Mouse (Mus musculus) c-Kit-positive CD71-positive TER-119-positive erythroid progenitor cells, embryonic 14.5 days (primary cell): ENCODE data around the gene Cphx3.
"Not testable (repeated sequence)": the region's sequence is repeated elsewhere in the genome, so short reads cannot be mapped to it uniquely, and the experiment has no call there.

Source experiments
- DNase-seq: peaks from one replicate; pipeline ENCODE4 v3.0.0-alpha.2; 2013; ENCODE audit warnings: low spot score

The Cphx3 gene

DNA sequence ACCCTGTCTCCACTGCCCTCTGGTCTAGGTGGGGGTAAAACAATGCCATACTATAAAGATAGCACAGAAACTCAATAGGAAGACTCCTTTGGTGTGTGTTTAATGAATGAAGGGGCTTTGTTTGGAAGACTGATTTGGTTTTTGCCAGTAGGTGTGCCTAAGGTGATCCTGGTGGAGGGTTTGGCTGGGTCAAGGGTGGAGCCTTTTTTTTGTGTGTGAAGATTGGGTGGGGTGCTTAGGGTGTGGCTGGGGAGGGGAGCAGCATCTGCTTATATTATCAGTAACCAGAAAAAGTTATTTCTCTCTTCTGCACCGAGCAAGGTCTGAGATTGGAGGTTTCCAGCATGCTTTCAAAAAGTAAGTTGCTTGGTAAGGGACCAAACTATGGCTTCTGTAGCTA, at the start of gene Cphx3:
Gene Cphx3 (plus strand): TSS at position 301 of the 400 bp plus-strand sequence.
- DNase-seq = not testable (repeated sequence)

DNA sequence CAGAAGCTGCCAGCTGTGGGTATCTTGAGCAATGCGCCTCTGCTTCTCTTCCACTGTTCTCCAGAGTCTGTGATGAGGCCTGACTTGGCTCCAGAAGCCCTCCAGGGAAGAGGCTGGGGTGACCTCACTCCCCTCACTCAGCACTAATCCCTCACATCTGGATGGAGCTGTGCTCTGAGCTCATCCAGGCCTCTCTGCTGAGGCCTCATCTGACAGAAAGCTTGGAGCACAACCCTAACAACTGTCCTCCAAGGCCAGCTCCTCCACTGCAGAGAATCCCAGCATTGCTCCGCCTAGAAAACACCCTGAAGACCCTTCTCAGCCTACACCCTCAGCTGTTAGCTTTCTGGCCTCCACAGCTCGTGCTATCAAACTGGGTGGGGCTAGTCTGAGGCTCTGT, 47.7 kb upstream of the Cphx3 start:
- not testable (repeated sequence) for DNase-seq

DNA sequence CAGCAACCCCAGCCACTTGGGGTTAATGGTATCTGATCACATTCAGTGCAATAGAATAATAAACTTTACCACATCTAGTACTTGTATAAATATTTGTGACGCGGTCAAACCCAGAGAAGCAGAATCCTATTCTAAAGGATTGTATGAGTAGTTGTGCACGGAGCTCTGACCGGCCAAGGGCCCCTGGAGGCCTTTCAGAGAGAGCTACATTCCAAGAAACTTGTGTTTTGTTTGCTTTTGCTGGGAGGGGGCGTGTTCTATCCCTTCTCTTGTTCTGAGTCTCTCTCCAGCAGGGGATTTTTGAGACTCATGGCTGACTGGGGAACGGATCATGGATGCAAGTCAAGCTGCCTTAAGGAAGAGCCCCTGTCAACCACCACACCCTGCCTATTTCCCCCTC, 46.7 kb upstream of the Cphx3 start:
- not testable (repeated sequence) for DNase-seq

DNA sequence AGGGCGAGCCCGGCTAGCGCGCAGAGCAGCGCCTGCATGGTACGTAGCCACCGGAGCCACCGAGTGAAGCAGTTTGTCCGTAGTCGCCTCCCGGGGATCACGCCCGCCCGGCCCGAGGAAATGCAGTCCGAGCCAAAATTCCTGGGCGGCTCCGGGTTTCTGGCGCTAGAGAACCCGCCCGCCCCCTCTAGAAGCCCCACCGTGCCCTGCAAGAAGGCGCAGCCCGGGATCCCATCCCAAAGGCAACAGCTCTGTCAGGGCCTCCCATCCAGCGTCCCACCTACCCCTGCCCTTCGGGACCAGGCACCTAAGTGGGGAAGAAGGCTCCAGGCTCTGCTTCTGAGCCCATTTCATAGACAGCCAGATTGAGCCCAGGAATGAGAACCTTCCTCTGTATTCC, 39.5 kb upstream of the Cphx3 start, which contains the start of gene Gm9780:
Gene Gm9780 (minus strand): TSS at position 101 of the 400 bp plus-strand sequence.
- DNase-seq = not testable (repeated sequence)

DNA sequence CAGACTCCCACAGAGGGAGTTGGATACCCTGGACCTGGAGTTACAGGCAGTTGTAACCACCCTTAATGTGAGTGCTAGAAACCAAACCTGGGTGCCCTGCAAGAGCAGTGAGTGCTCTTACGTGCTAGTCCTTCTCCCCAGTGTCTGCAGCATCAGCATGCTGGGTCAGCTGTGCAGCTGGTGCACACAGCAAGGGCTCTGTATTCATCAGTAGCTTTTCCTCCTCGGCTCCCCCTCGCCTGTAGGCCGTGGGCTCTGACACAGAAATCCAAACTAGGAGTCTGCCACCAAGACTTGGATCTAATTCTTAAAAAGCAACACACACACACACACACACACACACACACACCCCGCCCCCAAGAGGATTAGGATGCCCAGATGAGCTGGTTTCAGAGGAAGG, 37.1 kb upstream of the Cphx3 start:
- not testable (repeated sequence) for DNase-seq

DNA sequence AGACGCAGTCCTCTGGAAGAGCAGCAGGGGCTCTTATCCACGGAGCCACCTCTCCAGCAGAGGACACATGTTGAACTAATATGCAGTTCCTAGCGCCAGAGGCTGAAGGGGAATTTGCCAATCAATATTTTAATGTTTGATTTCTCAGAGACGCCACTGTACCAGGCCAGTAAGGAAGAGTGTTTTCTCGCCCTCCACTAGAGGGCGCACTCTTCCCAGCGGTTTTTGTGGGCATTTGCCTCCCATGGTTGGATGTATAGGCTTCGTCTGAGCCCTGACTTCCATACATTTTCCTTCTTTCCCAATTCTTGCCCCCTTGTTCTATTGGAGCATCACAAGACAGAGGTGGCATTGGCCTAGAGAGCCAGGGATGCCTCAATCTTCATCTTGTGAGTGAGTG, 35.1 kb upstream of the Cphx3 start:
- not testable (repeated sequence) for DNase-seq

DNA sequence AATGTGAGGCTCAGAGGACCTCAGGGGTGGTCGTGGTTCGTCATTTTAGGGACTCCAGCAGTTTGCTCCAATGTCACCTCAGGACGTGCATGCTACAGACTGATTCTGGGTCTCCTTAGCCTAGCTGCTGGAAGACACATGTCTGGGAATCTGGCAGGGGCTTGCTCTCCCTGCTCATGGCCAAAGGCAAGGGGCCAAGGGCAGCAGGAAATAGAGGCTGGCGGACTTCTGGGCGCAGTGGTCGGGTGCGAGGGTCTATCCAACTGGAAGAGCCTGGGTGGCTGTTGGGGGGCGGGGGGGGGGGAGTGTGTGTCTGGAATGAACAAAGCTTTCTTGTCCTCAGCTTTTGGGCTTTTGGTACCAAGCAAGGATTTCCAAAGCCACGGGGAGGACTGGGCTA, 33.3 kb upstream of the Cphx3 start:
- DNase-seq = not testable (repeated sequence)

DNA sequence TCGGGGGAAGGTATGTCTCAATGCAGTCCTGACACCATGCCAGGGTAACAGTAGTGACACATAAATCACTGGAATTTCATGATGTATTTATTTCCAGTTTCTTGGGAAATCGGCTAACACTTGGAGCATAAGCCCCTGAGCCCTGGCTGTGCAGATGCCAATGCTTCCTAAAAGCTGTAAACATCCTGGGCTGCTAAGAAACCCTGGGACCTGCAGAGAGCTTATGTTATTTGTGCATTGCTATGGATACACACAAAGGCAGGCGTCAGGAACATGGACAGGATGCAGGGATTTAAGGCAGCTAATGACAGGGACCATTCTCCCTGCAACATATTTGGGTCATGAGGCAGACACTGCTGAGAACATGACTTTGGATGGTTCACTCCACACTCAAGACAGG, 23.9 kb upstream of the Cphx3 start:
- DNase-seq = not testable (repeated sequence)

DNA sequence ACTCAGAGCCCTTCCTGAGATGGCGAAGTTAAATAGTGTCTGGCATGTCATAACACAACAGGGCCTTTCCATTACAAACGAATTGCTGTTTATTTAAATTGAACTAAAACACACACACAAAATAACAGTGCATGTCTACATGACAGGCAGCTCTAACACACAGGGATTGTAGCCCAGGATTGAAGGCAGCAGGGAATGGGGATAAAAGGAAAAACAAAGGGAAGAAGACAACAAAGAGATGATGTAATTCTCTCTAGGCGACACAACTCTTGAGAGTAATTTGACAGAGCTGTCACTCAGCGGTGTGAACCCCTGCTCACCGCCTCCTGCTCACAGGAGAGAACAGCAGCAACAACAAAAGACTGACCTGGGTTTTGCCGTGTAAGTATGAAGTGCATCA, 22.7 kb upstream of the Cphx3 start:
- DNase-seq = not testable (repeated sequence)

DNA sequence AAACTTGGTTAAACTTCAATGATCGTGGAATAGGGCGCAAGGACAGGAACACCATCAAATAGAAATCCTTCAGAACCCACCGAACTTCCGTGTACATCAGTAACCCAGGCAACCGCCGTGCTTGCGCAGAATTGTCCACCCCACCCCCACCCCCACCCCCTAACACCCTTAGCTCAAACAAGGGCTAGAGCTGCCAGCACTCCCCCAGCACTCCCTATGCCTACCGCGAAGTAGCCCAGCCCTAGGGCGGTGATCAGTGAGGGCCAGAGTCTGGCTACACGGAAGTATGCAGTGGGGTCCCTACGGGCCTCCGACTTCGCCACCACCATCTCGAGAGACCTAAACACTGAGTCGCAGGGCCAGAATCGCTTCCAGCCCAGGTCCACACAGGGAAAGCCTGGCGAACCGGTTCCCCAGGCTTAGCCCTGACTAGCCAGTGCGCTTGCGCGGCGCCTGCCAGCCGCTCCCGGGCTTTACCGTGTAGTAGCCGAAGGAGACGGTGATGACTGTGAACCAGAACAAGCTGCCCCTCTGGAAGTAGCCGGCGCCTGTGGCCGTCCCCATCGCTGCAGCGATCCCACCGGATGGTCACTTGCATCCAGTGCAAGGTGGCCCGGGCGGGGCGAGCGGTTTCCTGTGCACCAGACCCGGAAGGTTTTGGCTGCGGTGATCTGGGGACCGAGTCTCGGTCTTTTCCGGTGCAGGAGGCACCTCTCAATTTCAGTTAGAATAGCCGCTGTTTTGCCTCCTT, 15.3 kb upstream of the Cphx3 start:
- not testable (repeated sequence) for DNase-seq

DNA sequence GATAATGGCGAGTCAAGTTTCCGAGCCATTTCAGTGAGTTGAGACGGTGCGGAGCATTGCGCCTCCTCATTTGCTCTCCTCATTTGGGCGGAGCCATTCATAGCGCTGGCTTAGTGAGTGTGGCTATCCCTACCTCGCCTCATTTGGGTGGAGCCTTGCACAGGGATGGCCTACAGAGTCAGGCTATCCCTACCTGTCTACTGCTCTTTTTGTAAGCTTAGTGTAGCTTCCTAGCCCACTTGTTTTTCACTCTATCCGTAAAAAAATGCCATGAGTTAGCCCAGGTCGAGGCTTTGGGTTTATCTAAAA, 14.8 kb upstream of the Cphx3 start, which contains the start of gene Tmem254c:
Gene Tmem254c (minus strand): TSS at position 31 of the 309 bp plus-strand sequence.
- DNase-seq = not testable (repeated sequence)

DNA sequence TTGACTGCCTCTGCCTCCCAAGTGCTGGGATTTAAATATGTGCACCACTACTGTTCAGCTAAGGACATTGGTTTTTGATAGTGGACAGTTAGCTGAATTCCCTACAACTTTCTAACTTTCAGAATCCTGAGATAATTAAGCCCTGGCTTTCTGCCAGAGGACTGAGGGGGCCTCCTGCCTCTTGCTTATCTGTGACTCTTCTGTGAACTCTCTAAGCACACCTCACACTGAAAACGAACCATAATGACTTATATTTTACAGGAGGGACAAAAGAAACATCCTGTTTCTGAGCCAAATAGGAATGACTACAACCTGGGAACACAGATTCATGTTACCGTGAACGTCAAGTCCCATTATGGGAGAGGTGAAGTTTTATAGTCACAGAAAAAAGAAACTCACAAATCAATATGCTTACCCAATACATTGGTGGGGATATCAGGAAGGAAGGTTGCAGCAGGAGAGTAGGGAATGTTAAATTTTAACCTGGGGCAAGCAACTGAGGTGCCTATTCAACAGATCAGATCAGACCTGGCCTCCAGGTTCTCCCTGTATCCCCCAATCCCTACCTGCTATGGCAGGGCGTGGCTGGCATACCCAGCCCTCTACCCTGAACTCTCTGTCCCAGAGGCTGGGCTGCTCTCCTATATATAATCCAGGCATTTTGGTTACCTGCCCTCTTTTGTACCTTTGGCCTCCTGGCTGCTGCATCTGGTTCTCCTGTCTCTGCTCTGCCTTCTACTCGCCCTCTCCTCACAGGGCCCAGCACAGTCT, 5.3 kb upstream of the Cphx3 start:
- DNase-seq = not testable (repeated sequence)

DNA sequence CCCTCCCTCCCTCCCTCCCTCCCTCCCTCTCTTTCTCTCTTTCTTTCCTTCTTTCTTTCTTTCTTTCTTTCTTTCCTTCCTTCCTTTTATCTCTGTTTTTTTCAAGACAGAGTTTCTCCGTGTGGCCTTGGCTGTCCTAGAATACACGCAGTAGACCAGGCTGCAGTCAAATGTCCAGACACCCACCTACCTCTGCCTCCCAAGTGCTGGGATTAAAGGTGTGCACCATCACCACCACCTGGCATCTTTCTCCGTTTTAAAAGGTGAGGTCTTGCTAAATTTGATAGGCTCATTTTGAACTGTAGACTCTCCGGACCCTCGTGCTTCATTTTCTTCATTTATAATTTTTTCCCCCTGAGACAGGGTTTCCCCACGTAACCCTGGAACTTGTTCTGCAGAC, 881 bp upstream of the Cphx3 start, which contains the start of gene Cphx2:
Gene Cphx2 (plus strand): TSS at position 301 of the 400 bp plus-strand sequence.
- DNase-seq = not testable (repeated sequence)

DNA sequence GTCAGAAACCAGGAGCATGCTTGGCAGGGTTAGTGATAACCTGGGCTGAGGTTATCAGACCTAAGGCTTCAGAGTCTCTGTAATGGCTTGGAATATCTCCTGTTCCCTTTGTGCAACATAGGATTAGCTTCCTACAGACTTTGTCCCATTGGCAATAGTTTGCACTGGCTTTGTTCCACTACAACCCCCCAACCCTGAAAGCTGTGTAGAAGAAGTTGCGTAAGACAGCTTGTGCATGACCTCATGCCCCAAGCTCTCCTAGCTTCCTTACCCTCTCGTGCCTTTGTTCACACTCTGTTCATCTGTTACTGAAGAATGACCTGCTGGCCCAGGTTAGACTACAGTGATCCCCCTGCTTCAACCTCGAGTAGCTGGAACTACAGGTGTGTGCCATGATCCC, 15.5 kb downstream of the Cphx3 start:
- not testable (repeated sequence) for DNase-seq

DNA sequence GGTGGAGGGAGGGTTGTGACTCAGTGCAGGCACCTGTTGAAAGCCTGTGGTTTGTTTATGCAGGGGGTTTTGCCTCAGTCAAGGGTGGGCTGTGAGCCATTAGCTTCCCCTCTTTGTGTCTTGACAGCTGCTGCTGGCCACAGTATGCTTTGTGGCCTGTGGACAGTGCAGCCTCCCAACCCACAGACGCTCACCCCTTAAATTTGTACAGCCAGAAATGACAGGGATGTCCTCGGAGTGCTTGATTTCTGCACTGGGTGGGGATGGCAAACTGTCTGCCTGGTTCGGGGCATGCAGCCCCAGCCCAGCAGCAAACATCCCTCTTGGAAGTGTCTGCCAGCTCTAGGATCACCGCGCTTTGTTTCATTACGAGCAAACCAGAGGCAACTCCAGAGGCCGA, 36.1 kb downstream of the Cphx3 start, which contains the start of gene Duxbl2:
Gene Duxbl2 (plus strand): TSS at position 200 of the 400 bp plus-strand sequence.
- not testable (repeated sequence) for DNase-seq

DNA sequence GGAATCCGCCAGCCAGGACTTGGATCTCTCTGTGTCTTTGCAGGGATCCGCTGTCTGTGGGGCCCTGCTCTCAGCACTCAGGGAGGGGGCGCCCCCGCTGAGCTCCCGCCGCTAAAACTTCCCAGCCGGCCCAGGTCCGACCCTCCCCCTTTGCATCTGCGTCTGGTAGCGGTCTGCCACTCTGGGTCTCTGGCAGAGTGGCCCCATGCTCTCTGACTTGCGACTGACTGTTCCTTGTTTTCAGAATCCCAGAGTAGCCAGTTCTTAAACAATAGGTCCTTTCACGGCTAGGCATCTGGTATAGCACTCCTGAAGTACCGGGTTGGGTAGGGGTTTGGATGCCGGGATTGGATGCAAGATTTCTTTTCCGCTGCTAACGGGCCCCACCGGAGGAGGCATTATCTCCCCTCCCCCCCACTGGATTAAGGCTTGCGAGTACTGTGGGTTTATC, 36.5 kb downstream of the Cphx3 start:
- DNase-seq = not testable (repeated sequence)

DNA sequence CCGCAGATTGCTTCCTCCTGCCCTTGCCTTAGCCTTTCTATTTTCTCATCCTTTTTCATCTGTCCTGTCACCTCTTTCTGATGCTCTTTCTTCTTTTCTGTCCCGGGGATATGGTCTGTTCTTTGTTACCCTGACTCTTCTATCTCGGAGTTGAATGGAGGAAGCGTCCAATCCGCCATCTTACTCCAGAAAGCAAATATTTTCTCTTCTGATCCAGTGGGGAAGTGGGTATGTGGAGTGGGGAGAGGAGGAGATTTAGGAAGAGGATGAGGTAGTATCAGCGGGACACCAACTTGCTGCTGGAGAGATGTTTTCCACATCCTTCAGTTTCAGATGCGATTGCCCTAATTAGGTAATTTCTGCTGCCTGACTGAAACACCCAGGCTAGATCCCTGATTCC, 37.0 kb downstream of the Cphx3 start:
- DNase-seq = not testable (repeated sequence)

DNA sequence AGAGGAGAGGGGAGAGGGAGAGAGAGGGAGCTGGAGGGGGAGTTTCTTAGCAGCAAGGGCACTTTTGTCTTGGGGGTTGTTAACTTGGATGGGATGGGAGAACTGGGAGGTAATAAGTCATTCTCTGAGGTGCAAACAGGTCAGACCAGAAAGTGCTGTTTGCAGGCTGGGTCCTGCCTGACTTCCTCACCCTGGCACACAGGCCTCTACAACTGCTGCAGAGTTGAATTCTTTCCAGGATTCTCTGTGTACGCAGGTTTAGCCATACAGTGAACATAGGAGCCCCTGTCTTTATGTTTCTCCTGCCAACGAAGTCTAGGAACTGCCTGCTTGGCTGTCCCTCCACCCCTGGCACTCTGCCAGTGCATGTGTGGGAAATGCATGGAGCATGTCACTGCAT, 65.0 kb downstream of the Cphx3 start:
- DNase-seq = not testable (repeated sequence)

DNA sequence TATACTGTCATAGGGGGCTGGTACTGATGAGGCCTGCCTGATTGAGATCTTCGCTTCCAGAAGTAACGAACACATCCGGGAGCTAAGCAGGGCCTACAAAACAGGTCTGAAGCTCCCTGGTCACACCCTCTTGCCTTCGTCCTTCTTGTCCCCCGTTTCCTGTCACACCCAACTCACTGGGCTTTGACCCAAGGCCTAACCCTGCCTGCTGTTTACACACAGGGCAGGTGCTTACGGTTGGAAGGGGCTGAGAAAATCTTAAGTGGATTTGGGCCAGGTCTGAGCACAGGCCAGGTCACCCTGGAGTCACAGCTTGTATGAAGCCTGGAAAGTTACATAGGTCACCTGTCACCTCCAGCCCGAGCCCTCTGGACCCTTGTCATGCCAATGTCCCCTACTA, 73.9 kb downstream of the Cphx3 start:
- DNase-seq = not testable (repeated sequence)

DNA sequence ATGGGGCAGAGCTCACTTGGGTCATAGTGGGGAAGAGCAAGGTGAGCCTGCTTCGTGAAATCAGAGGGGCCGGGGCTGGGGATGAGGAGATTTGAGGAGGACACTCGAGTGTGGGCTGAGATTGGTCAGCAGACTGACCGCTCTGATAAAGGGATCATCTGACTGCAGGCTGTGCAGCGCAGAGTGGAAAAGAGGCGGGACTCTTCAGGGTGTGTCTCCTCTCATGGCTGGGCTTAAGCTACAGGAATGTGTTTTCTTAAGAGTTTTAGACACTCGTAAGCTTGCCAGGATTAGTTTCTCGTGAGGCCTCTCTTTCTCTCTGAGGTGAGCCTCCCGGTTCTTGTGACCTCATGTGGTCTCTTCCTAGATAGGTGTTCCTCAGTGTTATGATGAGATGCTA, 79.1 kb downstream of the Cphx3 start:
- not testable (repeated sequence) for DNase-seq

DNA sequence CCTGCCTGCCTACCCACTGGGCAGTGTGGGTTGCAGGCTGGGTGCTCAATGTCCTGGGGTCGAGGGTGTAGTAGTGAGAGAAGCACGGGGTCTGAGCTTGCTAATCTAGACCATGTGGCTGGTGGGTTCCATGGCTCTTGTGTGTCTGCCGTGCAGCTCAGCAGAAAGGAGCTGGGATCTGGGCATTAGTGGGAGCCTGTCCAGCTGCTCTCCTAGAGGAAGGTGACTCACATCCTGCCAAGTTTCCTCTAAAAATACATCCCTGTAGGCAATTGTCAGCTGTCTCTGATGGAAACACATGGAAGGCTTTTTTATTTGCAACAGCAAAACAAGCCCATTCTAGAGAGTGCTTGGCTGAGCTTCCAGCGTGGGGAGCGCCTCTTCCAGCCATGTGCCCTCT, 80.3 kb downstream of the Cphx3 start:
- not testable (repeated sequence) for DNase-seq

DNA sequence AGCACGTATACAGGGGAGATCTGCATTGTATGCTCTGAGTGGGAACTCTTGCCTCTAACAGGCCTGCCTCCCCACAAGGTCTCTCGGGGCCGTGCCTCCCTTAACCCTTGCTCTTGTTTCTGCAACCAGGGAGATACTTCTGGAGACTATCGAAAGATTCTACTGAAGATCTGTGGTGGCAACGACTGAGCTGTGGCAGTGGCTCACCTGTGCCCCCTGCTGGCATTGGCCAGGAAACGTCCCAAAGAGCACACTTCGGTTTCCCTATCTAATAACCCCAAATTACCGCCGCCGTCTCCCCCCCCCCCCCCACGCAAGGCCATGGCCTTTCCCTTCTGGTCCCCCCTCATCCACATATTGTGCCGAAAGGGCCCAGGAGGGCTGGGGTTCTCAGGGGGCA, 83.2 kb downstream of the Cphx3 start:
- not testable (repeated sequence) for DNase-seq

DNA sequence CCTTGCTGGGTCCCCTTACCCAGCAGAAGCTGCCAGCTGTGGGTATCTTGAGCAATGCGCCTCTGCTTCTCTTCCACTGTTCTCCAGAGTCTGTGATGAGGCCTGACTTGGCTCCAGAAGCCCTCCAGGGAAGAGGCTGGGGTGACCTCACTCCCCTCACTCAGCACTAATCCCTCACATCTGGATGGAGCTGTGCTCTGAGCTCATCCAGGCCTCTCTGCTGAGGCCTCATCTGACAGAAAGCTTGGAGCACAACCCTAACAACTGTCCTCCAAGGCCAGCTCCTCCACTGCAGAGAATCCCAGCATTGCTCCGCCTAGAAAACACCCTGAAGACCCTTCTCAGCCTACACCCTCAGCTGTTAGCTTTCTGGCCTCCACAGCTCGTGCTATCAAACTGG, 91.9 kb downstream of the Cphx3 start:
- DNase-seq = not testable (repeated sequence)
